Comparison of ENCODE assay signal across 19 mouse cellular contexts in genomic region chr4:106747001-106747580, GRCm38 (mm10). TPM values are rescaled to one million over a fixed set of nuclear protein-coding genes. Genes with fewer than 3 reads are reported as not detected.
A peak's percentile ranks its signal among the peaks of the same experiment; 100 is the strongest.
DNase-seq lines count a peak whose midpoint lies in the region; ATAC-seq and TF ChIP-seq lines count a peak whose summit lies in the region.
"Had no signal": no experiment of that assay in that cellular context is flagged by ENCODE, and none has a peak within 500 bp of the region (broad histone marks: within the 10 kb centered on the region; RNA-seq: fewer than 3 reads in every experiment).

No protein-coding gene starts in this region.

- H3K36me3 ChIP-seq in kidney, postnatal 0 days (ENCODE audit: insufficient read depth, low read length) = no peaks in the 10 kb centered on the region
- H3K36me3 ChIP-seq in kidney, adult 2 months (ENCODE audit: control insufficient read depth, insufficient read depth, low read length) = no peaks in the 10 kb centered on the region
- no peaks in the 10 kb centered on the region for H3K36me3 ChIP-seq in embryonic facial prominence, embryonic 11.5 days (replicated peaks; ENCODE audit: control insufficient read depth, insufficient read depth, low read depth, low read length)
- H3K36me3 ChIP-seq in midbrain, postnatal 0 days (ENCODE audit: insufficient read depth, low read length) = no peaks in the 10 kb centered on the region
- H3K36me3 ChIP-seq: embryonic facial prominence, embryonic 12.5 days; hindbrain, embryonic 12.5 days; neural tube, embryonic 13.5 days had no signal

- H3K9me3 ChIP-seq in kidney, postnatal 0 days (replicated peaks; ENCODE audit: low read length) = no peaks in the 10 kb centered on the region
- H3K9me3 ChIP-seq in embryonic facial prominence, embryonic 11.5 days (replicated peaks; ENCODE audit: control insufficient read depth, low read length) = no peaks in the 10 kb centered on the region
- no peaks in the 10 kb centered on the region for H3K9me3 ChIP-seq in midbrain, postnatal 0 days (ENCODE audit: low read length)
- H3K9me3 ChIP-seq: embryonic facial prominence, embryonic 12.5 days; hindbrain, embryonic 12.5 days; neural tube, embryonic 13.5 days had no signal

- 53% methylated on average over 1 of the region's 1 CpGs for whole genome bisulfite sequencing in kidney, postnatal 0 days
- WGBS in kidney, adult 2 months = 88% methylated on average over 1 of the region's 1 CpGs
- WGBS in embryonic facial prominence, embryonic 11.5 days = 84% methylated on average over 1 of the region's 1 CpGs
- WGBS in midbrain, postnatal 0 days = 81% methylated on average over 1 of the region's 1 CpGs

- no peak overlapping the region for H3K27ac ChIP-seq in kidney, postnatal 0 days
- no peak overlapping the region for H3K27ac ChIP-seq in kidney, adult 2 months (ENCODE audit: insufficient read depth, low read depth, low read length)
- H3K27ac ChIP-seq in embryonic facial prominence, embryonic 11.5 days (replicated peaks; ENCODE audit: low read depth, low read length) = no peak overlapping the region
- peak overlapping the region; percentile 47; the same call in 1 of the 2 replicates for H3K27ac ChIP-seq in midbrain, postnatal 0 days (ENCODE audit: low read depth, low read length)
- H3K27ac ChIP-seq: embryonic facial prominence, embryonic 12.5 days; heart, adult 2 months; hindbrain, embryonic 12.5 days; neural tube, embryonic 13.5 days had no signal

- ATAC-seq in kidney, postnatal 0 days (replicated peaks; ENCODE audit: low FRiP score, low read depth) = no peak
- ATAC-seq in embryonic facial prominence, embryonic 11.5 days (replicated peaks; ENCODE audit: insufficient number of reproducible peaks, low FRiP score, low TSS enrichment, low read depth) = no peak
- no peak for ATAC-seq in midbrain, postnatal 0 days (ENCODE audit: low FRiP score)
- ATAC-seq: intestine, postnatal 0 days had no signal

- TF ChIP-seq POLR2A in kidney, adult 2 months (IDR thresholded peaks at IDR 0.05; ENCODE audit: low read depth, low read length) = no peak

- peak; percentile 20 for DNase-seq in embryo, embryonic 10 days (ENCODE audit: low spot score)
- no peak for DNase-seq in embryo, embryonic 9.5 days (ENCODE audit: extremely low spot score)
- DNase-seq in kidney, postnatal 0 days (ENCODE audit: low spot score) = peak; percentile 37
- no peak for DNase-seq in kidney, adult 2 months
- peak; percentile 68 for DNase-seq in embryonic facial prominence, embryonic 11.5 days (ENCODE audit: low spot score)
- peak; percentile 46 for DNase-seq in midbrain, postnatal 0 days (ENCODE audit: low spot score)
- DNase-seq in thymus, postnatal 0 days (ENCODE audit: low spot score) = no peak
- DNase-seq: cerebellum, adult 18-20 months; gastrocnemius, postnatal 10 days; heart, adult 2 months; layer of hippocampus, postnatal 36 days; liver; lung, adult 2 months; lung, postnatal 4 days had no signal

- no peak for TF ChIP-seq CTCF in kidney, postnatal 0 days (IDR thresholded peaks at IDR 0.05; ENCODE audit: low read depth)
- no peak for TF ChIP-seq CTCF in kidney, adult 2 months (conservative IDR thresholded peaks at IDR 0.05; ENCODE audit: insufficient read depth, insufficient read length, low read depth, low read length)
- no peak for TF ChIP-seq CTCF in midbrain, postnatal 0 days (IDR thresholded peaks at IDR 0.05)

- no peaks in the 10 kb centered on the region for H3K4me1 ChIP-seq in kidney, postnatal 0 days (replicated peaks; ENCODE audit: insufficient read depth, low read length)
- H3K4me1 ChIP-seq in kidney, adult 2 months (ENCODE audit: control insufficient read depth, insufficient read depth, low read length) = no peaks in the 10 kb centered on the region
- peaks cover 4% of the 10 kb centered on the region; the same call in 1 of the 2 replicates for H3K4me1 ChIP-seq in embryonic facial prominence, embryonic 11.5 days (ENCODE audit: control insufficient read depth, insufficient read depth, low read length)
- H3K4me1 ChIP-seq in midbrain, postnatal 0 days (ENCODE audit: insufficient read depth, low read length) = peaks cover 12% of the 10 kb centered on the region; the same call in 1 of the 2 replicates

- no peak overlapping the region for H3K4me2 ChIP-seq in kidney, postnatal 0 days (ENCODE audit: low read length)
- H3K4me2 ChIP-seq in embryonic facial prominence, embryonic 11.5 days (ENCODE audit: low read depth, low read length) = no peak overlapping the region
- H3K4me2 ChIP-seq in midbrain, postnatal 0 days (ENCODE audit: low read depth, low read length, poor library complexity, severe bottlenecking) = no peak overlapping the region
- H3K4me2 ChIP-seq: embryonic facial prominence, embryonic 12.5 days; hindbrain, embryonic 12.5 days; neural tube, embryonic 13.5 days had no signal

- no peak overlapping the region for H3K9ac ChIP-seq in kidney, postnatal 0 days (ENCODE audit: low read depth, low read length)
- no peak overlapping the region for H3K9ac ChIP-seq in embryonic facial prominence, embryonic 11.5 days (replicated peaks; ENCODE audit: low read length)
- no peak overlapping the region for H3K9ac ChIP-seq in midbrain, postnatal 0 days (replicated peaks; ENCODE audit: low read length, poor library complexity, severe bottlenecking)
- H3K9ac ChIP-seq: embryonic facial prominence, embryonic 12.5 days; hindbrain, embryonic 12.5 days; neural tube, embryonic 13.5 days had no signal

- no peaks in the 10 kb centered on the region for H3K27me3 ChIP-seq in kidney, postnatal 0 days (ENCODE audit: insufficient read depth, low read length)
- no peaks in the 10 kb centered on the region for H3K27me3 ChIP-seq in kidney, adult 2 months (replicated peaks; ENCODE audit: control insufficient read depth, insufficient read depth, low read length)
- H3K27me3 ChIP-seq in embryonic facial prominence, embryonic 11.5 days (ENCODE audit: control insufficient read depth, insufficient read depth, low read length) = no peaks in the 10 kb centered on the region
- H3K27me3 ChIP-seq in midbrain, postnatal 0 days (ENCODE audit: insufficient read depth, low read length) = no peaks in the 10 kb centered on the region
- H3K27me3 ChIP-seq: hindbrain, embryonic 12.5 days; neural tube, embryonic 13.5 days had no signal

- H3K4me3 ChIP-seq in kidney, postnatal 0 days (replicated peaks; ENCODE audit: low read depth, low read length) = no peak overlapping the region
- no peak overlapping the region for H3K4me3 ChIP-seq in kidney, adult 2 months (ENCODE audit: insufficient read depth, low read depth, low read length)
- H3K4me3 ChIP-seq in embryonic facial prominence, embryonic 11.5 days (ENCODE audit: low read depth, low read length) = no peak overlapping the region
- H3K4me3 ChIP-seq in midbrain, postnatal 0 days (ENCODE audit: low read depth, low read length) = no peak overlapping the region
- H3K4me3 ChIP-seq: embryonic facial prominence, embryonic 12.5 days; heart, adult 2 months; hindbrain, embryonic 12.5 days; neural tube, embryonic 13.5 days had no signal

RNA-seq across cellular contexts. Expression of gene Fam151a, which starts 13.4 kb away (rescaled TPM):
- polyA plus RNA-seq in kidney, postnatal 0 days (2015; fragmentation: Nextera tagmentation; extraction: Ambion mirVana) = 8.8 and 11.4 TPM in 2 replicates
- polyA plus RNA-seq in kidney, adult 2 months (2012; rRNA removed) = 265 and 295 TPM in 2 replicates
- 0.15 TPM in 2 replicates for polyA plus RNA-seq in embryonic facial prominence, embryonic 11.5 days (2014; fragmentation: Nextera tagmentation; extraction: Ambion mirVana)
- not detected in 2 replicates for total RNA-seq in midbrain, postnatal 0 days (2014; rRNA removed)
- polyA plus RNA-seq in midbrain, postnatal 0 days (2015; fragmentation: Nextera tagmentation; extraction: Ambion mirVana) = not detected in 2 replicates
- 0.21 and 0.22 TPM in 2 replicates for polyA plus RNA-seq in thymus, postnatal 0 days (2015; fragmentation: Nextera tagmentation; extraction: Ambion mirVana)
- total RNA-seq: gastrocnemius, postnatal 10 days; layer of hippocampus, postnatal 36 days; monocyte, adult 5-6 weeks had no signal
- polyA plus RNA-seq: hindbrain, embryonic 12.5 days; neural tube, embryonic 13.5 days had no signal

RNA-seq across cellular contexts. Expression of gene Mroh7, which starts 16.4 kb away (rescaled TPM):
- 0.58 and 0.91 TPM in 2 replicates for polyA plus RNA-seq in kidney, postnatal 0 days (2015; fragmentation: Nextera tagmentation; extraction: Ambion mirVana)
- polyA plus RNA-seq in kidney, adult 2 months (2012; rRNA removed) = 9.2 and 9.7 TPM in 2 replicates
- 0.11 TPM in 1 of 2 replicates, not detected in the other for polyA plus RNA-seq in embryonic facial prominence, embryonic 11.5 days (2014; fragmentation: Nextera tagmentation; extraction: Ambion mirVana)
- total RNA-seq in midbrain, postnatal 0 days (2014; rRNA removed) = 1.1 and 1.3 TPM in 2 replicates
- 0.59 and 0.64 TPM in 2 replicates for polyA plus RNA-seq in midbrain, postnatal 0 days (2015; fragmentation: Nextera tagmentation; extraction: Ambion mirVana)
- polyA plus RNA-seq in thymus, postnatal 0 days (2015; fragmentation: Nextera tagmentation; extraction: Ambion mirVana) = not detected in 2 replicates
- total RNA-seq: monocyte, adult 5-6 weeks had no signal

RNA-seq across cellular contexts. Expression of gene Acot11, which starts 57.7 kb away (rescaled TPM):
- 1.7 and 1.9 TPM in 2 replicates for polyA plus RNA-seq in kidney, postnatal 0 days (2015; fragmentation: Nextera tagmentation; extraction: Ambion mirVana)
- 18.2 and 20.2 TPM in 2 replicates for polyA plus RNA-seq in kidney, adult 2 months (2012; rRNA removed)
- polyA plus RNA-seq in embryonic facial prominence, embryonic 11.5 days (2014; fragmentation: Nextera tagmentation; extraction: Ambion mirVana) = 1.1 and 1.2 TPM in 2 replicates
- total RNA-seq in midbrain, postnatal 0 days (2014; rRNA removed) = 4.0 and 7.0 TPM in 2 replicates
- polyA plus RNA-seq in midbrain, postnatal 0 days (2015; fragmentation: Nextera tagmentation; extraction: Ambion mirVana) = 1.8 and 2.1 TPM in 2 replicates
- polyA plus RNA-seq in thymus, postnatal 0 days (2015; fragmentation: Nextera tagmentation; extraction: Ambion mirVana) = 0.78 and 0.88 TPM in 2 replicates

Comparison
In these comparisons a context has a peak if more than half of its experiments do, and no peak if none do; other contexts are left out.
1. DNase-seq: peak in embryo, embryonic 10 days (single experiment), kidney, postnatal 0 days (single experiment), embryonic facial prominence, embryonic 11.5 days (single experiment) and midbrain, postnatal 0 days (single experiment); none in embryo, embryonic 9.5 days (single experiment), kidney, adult 2 months (single experiment) and thymus, postnatal 0 days (single experiment).
2. RNA of gene Fam151a, which starts 13.4 kb away (polyA plus RNA-seq): 265 to 295 TPM in kidney, adult 2 months; 8.8 to 11.4 TPM in kidney, postnatal 0 days, 0.21 to 0.22 TPM in thymus, postnatal 0 days, 0.15 TPM in embryonic facial prominence, embryonic 11.5 days and not detected in midbrain, postnatal 0 days; every median in the first group is over 10 times any median in the second.